ENCODE assay signal across 11 mouse cellular contexts in genomic region chr11:118360907-118361341, GRCm38 (mm10). TPM values are rescaled to one million over a fixed set of nuclear protein-coding genes. Genes with fewer than 3 reads are reported as not detected.
DNase-seq lines count a peak whose midpoint lies in the region; ATAC-seq lines count a peak whose summit lies in the region.
"Had no signal": no experiment of that assay in that cellular context is flagged by ENCODE, and none has a peak within 500 bp of the region (broad histone marks: within the 10 kb centered on the region; RNA-seq: fewer than 3 reads in every experiment).

No protein-coding gene starts in this region.

- no peaks in the 10 kb centered on the region for H3K36me3 ChIP-seq in stomach, embryonic 15.5 days
- H3K36me3 ChIP-seq: G1E; limb, embryonic 13.5 days had no signal

- H3K4me1 ChIP-seq in stomach, embryonic 15.5 days = peaks cover 39% of the 10 kb centered on the region

- intact Hi-C loops in heart, postnatal 36 days (cut with DNase I) = no loop called here

- no peak overlapping the region for H3K27ac ChIP-seq in stomach, embryonic 15.5 days
- H3K27ac ChIP-seq: limb, embryonic 13.5 days had no signal

- H3K9me3 ChIP-seq in stomach, embryonic 15.5 days = no peaks in the 10 kb centered on the region
- H3K9me3 ChIP-seq: G1E; limb, embryonic 13.5 days had no signal

- H3K9ac ChIP-seq in stomach, embryonic 15.5 days = no peak overlapping the region
- H3K9ac ChIP-seq: limb, embryonic 13.5 days had no signal

- no peaks in the 10 kb centered on the region for H3K27me3 ChIP-seq in stomach, embryonic 15.5 days (replicated peaks)
- H3K27me3 ChIP-seq: limb, embryonic 13.5 days had no signal

- ATAC-seq in stomach, embryonic 15.5 days (ENCODE audit: insufficient read depth, low FRiP score, low read depth) = no peak
- ATAC-seq in erythroblast, adult 5-6 weeks (replicated peaks; ENCODE audit: low FRiP score, poor library complexity, severe bottlenecking) = no peak

- peak overlapping the region; percentile 2; the same call in 1 of the 2 replicates for H3K4me2 ChIP-seq in stomach, embryonic 15.5 days
- H3K4me2 ChIP-seq: limb, embryonic 13.5 days had no signal

- 26% methylated on average over 10 of the region's 10 CpGs for WGBS in stomach, embryonic 15.5 days

- no peak overlapping the region for H3K4me3 ChIP-seq in stomach, embryonic 15.5 days (replicated peaks)
- H3K4me3 ChIP-seq: limb, embryonic 13.5 days had no signal

- peak; percentile 55 to 58 for DNase-seq in heart, adult 18-20 months
- no peak for DNase-seq in heart, postnatal 36 days
- DNase-seq in thymus, postnatal 4 days = peak; percentile 51
- no peak for DNase-seq in thymus, postnatal 10 days (ENCODE audit: low spot score in 2 of 2)
- DNase-seq in heart, postnatal 4 days = peak; percentile 64
- no peak for DNase-seq in yolk sac, embryonic 10.5 days (ENCODE audit: low spot score)
- DNase-seq: kidney, adult 8-10 months had no signal

RNA-seq across cellular contexts. Expression of gene Timp2, which starts 5.4 kb away (rescaled TPM):
- total RNA-seq in heart, adult 18-20 months (2021) = 100 to 1,000 TPM in 1 of 2 experiments, 10 to 100 TPM in 1; 75.0 to 102 TPM
- 100 to 1,000 TPM; 118 to 123 TPM for total RNA-seq in heart, postnatal 36 days (2021)
- 100 to 1,000 TPM; 206 to 223 TPM for total RNA-seq in heart, postnatal 4 days (2021)
- polyA plus RNA-seq in stomach, embryonic 15.5 days (2015; fragmentation: Nextera tagmentation; extraction: Ambion mirVana) = 78.8 and 83.0 TPM in 2 replicates
- 4.8 and 12.9 TPM in 2 replicates for total RNA-seq in erythroblast, adult 5-6 weeks (2015; ENCODE audit: low replicate concordance)
- 8.3 and 11.3 TPM in 2 replicates for total RNA-seq in erythroblast, adult 5-6 weeks (2017; ENCODE audit: low replicate concordance)
- total RNA-seq: G1E had no signal
- polyA plus RNA-seq: G1E had no signal

RNA-seq across cellular contexts. Expression of gene Cep295nl, which starts 18.6 kb away (rescaled TPM):
- total RNA-seq in heart, adult 18-20 months (2021) = under 1 TPM; 0.39 to 0.42 TPM
- under 1 TPM; 0.56 to 0.76 TPM for total RNA-seq in heart, postnatal 36 days (2021)
- 1 to 10 TPM; 1.9 to 2.5 TPM for total RNA-seq in heart, postnatal 4 days (2021)
- 0.36 and 0.42 TPM in 2 replicates for polyA plus RNA-seq in stomach, embryonic 15.5 days (2015; fragmentation: Nextera tagmentation; extraction: Ambion mirVana)
- total RNA-seq in erythroblast, adult 5-6 weeks (2015; ENCODE audit: low replicate concordance) = 1.0 TPM in 1 of 2 replicates, not detected in the other
- total RNA-seq in erythroblast, adult 5-6 weeks (2017; ENCODE audit: low replicate concordance) = not detected in 2 replicates
- polyA plus RNA-seq: G1E had no signal

RNA-seq across cellular contexts. Expression of gene Lgals3bp, which starts 41.0 kb away (rescaled TPM):
- total RNA-seq in heart, adult 18-20 months (2021) = 10 to 100 TPM; 19.6 to 34.9 TPM
- total RNA-seq in heart, postnatal 36 days (2021) = 10 to 100 TPM; 26.2 to 48.2 TPM
- total RNA-seq in heart, postnatal 4 days (2021) = 10 to 100 TPM; 20.2 to 24.4 TPM
- polyA plus RNA-seq in stomach, embryonic 15.5 days (2015; fragmentation: Nextera tagmentation; extraction: Ambion mirVana) = 67.4 and 81.5 TPM in 2 replicates
- total RNA-seq in erythroblast, adult 5-6 weeks (2015; ENCODE audit: low replicate concordance) = 54.5 and 58.0 TPM in 2 replicates
- total RNA-seq in erythroblast, adult 5-6 weeks (2017; ENCODE audit: low replicate concordance) = 7.7 and 18.0 TPM in 2 replicates

RNA-seq across cellular contexts. Expression of gene Cant1, which starts 58.0 kb away (rescaled TPM):
- total RNA-seq in heart, adult 18-20 months (2021) = 10 to 100 TPM; 17.5 to 18.6 TPM
- total RNA-seq in heart, postnatal 36 days (2021) = 10 to 100 TPM; 16.4 to 18.3 TPM
- 10 to 100 TPM; 19.6 to 20.2 TPM for total RNA-seq in heart, postnatal 4 days (2021)
- 30.7 and 32.1 TPM in 2 replicates for polyA plus RNA-seq in stomach, embryonic 15.5 days (2015; fragmentation: Nextera tagmentation; extraction: Ambion mirVana)
- 3.8 and 10.0 TPM in 2 replicates for total RNA-seq in erythroblast, adult 5-6 weeks (2015; ENCODE audit: low replicate concordance)
- 4.0 and 6.0 TPM in 2 replicates for total RNA-seq in erythroblast, adult 5-6 weeks (2017; ENCODE audit: low replicate concordance)

Comparison
In these comparisons a context has a peak if more than half of its experiments do, and no peak if none do; other contexts are left out.
1. DNase-seq: peak in heart, adult 18-20 months (2 of 2), thymus, postnatal 4 days (single experiment) and heart, postnatal 4 days (single experiment); none in heart, postnatal 36 days (0 of 2), thymus, postnatal 10 days (0 of 2) and yolk sac, embryonic 10.5 days (single experiment).
2. RNA of gene Timp2, which starts 5.4 kb away (total RNA-seq): 206 to 223 TPM in heart, postnatal 4 days, 118 to 123 TPM in heart, postnatal 36 days and 75.0 to 102 TPM in heart, adult 18-20 months; 4.8 to 12.9 TPM in erythroblast, adult 5-6 weeks; every median in the first group is over 4 times any median in the second.